Mouse (Mus musculus) 3T3-L1 (cell line): ENCODE measurements at regions not wholly inside any gene's neighbourhood (a gene's known extent, or its start where the extent isn't known, plus 50 kb on each side); places are given as distances from the start of the nearest gene placed in this dataset.
A peak's percentile ranks its signal among the peaks of the same experiment; 100 is the strongest.

Source experiments
- DNase-seq: peaks from one replicate; pipeline ENCODE4 v3.0.0-alpha.2; 2015; ENCODE audit warnings: low read depth, low spot score

- no peak for DNase-seq
Observed at GRCm38 (mm10) chr13:14898495-14898894, 268.5 kb downstream of the AW209491 start.

- DNase-seq = peak; percentile 42
Observed at GRCm38 (mm10) chr13:14930137-14930785, 300.3 kb downstream of the AW209491 start.

GRCm38 (mm10) chr13:14966187-14966726 is 336.3 kb downstream of the AW209491 start:
- DNase-seq = no peak

- no peak for DNase-seq
Observed at GRCm38 (mm10) chr13:15002700-15003099, 372.7 kb downstream of the AW209491 start.

- no peak for DNase-seq
Observed at GRCm38 (mm10) chr13:15011638-15012037, 381.7 kb downstream of the AW209491 start.

- DNase-seq = no peak
Observed at GRCm38 (mm10) chr13:15018811-15019745, 389.1 kb downstream of the AW209491 start.

- no peak for DNase-seq
Observed at GRCm38 (mm10) chr13:15026601-15027000, 396.6 kb downstream of the AW209491 start.

GRCm38 (mm10) chr13:15052667-15053375 is 410.2 kb upstream of the Gli3 start:
- DNase-seq = no peak

- no peak for DNase-seq
Observed at GRCm38 (mm10) chr13:15054705-15055104, 408.3 kb upstream of the Gli3 start.

- DNase-seq = no peak
Observed at GRCm38 (mm10) chr13:15078635-15079094, 384.4 kb upstream of the Gli3 start.

GRCm38 (mm10) chr13:15079148-15079547 is 383.9 kb upstream of the Gli3 start:
- DNase-seq = no peak

- DNase-seq = no peak
Observed at GRCm38 (mm10) chr13:15082255-15082932, 380.6 kb upstream of the Gli3 start.

- no peak for DNase-seq
Observed at GRCm38 (mm10) chr13:15094836-15095235, 368.2 kb upstream of the Gli3 start.

- peak; percentile 3 for DNase-seq
Observed at GRCm38 (mm10) chr13:15107753-15108305, 355.2 kb upstream of the Gli3 start.

GRCm38 (mm10) chr13:15113383-15113782 is 349.7 kb upstream of the Gli3 start:
- DNase-seq = no peak

GRCm38 (mm10) chr13:15130249-15130648 is 332.8 kb upstream of the Gli3 start:
- DNase-seq = no peak

- no peak for DNase-seq
Observed at GRCm38 (mm10) chr13:15146167-15146566, 316.9 kb upstream of the Gli3 start.

GRCm38 (mm10) chr13:15180898-15181297 is 282.1 kb upstream of the Gli3 start:
- no peak for DNase-seq

- DNase-seq = no peak
Observed at GRCm38 (mm10) chr13:15211635-15212352, 251.2 kb upstream of the Gli3 start.

GRCm38 (mm10) chr13:15212353-15212850 is 250.6 kb upstream of the Gli3 start:
- no peak for DNase-seq
